Mouse (Mus musculus): ENCODE data around the gene 2010300C02Rik. TPM values are rescaled to one million over a fixed set of nuclear protein-coding genes. Genes with fewer than 3 reads are reported as not detected.

Gene 2010300C02Rik
- polyA plus RNA-seq, 1 experiment from 2014 or later = 0.27 TPM

GRCm38 (mm10) chr1:37686953-37687441 lies 32.9 kb downstream of the 2010300C02Rik start:
- Histone ChIP-seq H3K4me3 (no peak overlapping the region), H3K27ac (no peak overlapping the region), H3K36me3 (no peaks in the 10 kb centered on the region), H3K27me3 (replicated peaks) (0 out of 2 replicates have a peak, but pooled peaks cover 7% of the 10 kb centered on the region), H3K4me1 (no peaks in the 10 kb centered on the region), H3K9me3 (replicated peaks) (no peaks in the 10 kb centered on the region), H3K9ac (no peak overlapping the region), H3K4me2 (no peak overlapping the region)
- WGBS (ENCODE audit: insufficient replicate concordance) = 66% methylated on average over 15 of the region's 15 CpGs
- ATAC-seq = no peak

DNA sequence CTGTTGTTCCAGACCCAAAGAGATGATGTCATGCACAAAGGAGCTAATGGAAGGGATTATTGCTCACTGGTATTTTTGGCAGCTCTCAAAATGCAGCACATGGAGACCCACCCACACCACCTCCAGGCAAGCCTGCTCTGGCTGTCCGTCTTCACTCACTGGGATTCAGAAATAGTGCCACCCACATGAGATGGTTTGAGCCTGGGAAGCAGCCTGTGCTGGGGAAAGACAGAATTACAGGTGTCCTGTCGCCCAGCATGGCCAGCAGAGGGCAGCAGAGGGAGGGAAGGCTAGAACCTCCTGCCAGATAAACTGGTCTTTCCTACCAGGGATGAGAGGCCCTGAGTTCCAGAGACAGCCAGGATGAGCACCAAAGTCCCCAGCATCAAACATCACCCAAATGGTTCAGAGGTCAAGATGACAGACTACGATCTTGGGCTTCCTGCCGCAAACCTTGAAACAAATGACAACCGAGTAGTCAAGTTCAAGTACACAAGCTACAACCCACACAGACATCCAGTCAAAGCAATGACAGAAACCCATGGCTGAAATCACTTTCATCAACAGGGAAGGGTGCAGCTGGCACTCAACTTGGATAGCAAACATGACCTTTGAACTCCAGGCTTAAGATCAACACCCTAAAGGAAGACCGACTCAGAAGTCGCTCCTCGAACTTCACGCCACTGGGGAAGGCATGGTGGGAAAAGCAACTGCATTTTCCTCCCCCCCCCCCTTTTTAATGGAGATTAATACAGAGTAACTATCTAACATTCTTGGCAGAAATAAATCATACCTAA lies 41.4 kb downstream of the 2010300C02Rik start:
- Histone ChIP-seq H3K4me2 (no peak overlapping the region), H3K4me1 (no peaks in the 10 kb centered on the region), H3K9me3 (replicated peaks) (no peaks in the 10 kb centered on the region), H3K9ac (no peak overlapping the region), H3K36me3 (no peaks in the 10 kb centered on the region), H3K27ac (no peak overlapping the region), H3K27me3 (replicated peaks) (no peaks in the 10 kb centered on the region), H3K4me3 (no peak overlapping the region)
- ATAC-seq = no peak
- WGBS (ENCODE audit: insufficient replicate concordance) = 67% methylated on average over 9 of the region's 9 CpGs

- Histone ChIP-seq H3K9ac (no peak overlapping the region), H3K27ac (no peak overlapping the region), H3K4me3 (no peak overlapping the region), H3K4me1 (no peaks in the 10 kb centered on the region), H3K9me3 (replicated peaks) (no peaks in the 10 kb centered on the region), H3K27me3 (replicated peaks) (no peaks in the 10 kb centered on the region), H3K36me3 (no peaks in the 10 kb centered on the region), H3K4me2 (no peak overlapping the region)
- ATAC-seq = no peak
- WGBS (ENCODE audit: insufficient replicate concordance) = 58% methylated on average over 7 of the region's 7 CpGs
These were observed 42.8 kb downstream of the 2010300C02Rik start for GRCm38 (mm10) chr1:37676967-37677512.

- Histone ChIP-seq H3K9me3 (replicated peaks) (no peaks in the 10 kb centered on the region), H3K27ac (no peak overlapping the region), H3K27me3 (replicated peaks) (no peaks in the 10 kb centered on the region), H3K4me1 (no peaks in the 10 kb centered on the region), H3K4me2 (no peak overlapping the region), H3K9ac (no peak overlapping the region), H3K4me3 (no peak overlapping the region), H3K36me3 (no peaks in the 10 kb centered on the region)
- ATAC-seq = no peak
- WGBS (ENCODE audit: insufficient replicate concordance) = 43% methylated on average over 6 of the region's 6 CpGs
These were observed 44.4 kb downstream of the 2010300C02Rik start for GRCm38 (mm10) chr1:37675444-37675843.

DNA sequence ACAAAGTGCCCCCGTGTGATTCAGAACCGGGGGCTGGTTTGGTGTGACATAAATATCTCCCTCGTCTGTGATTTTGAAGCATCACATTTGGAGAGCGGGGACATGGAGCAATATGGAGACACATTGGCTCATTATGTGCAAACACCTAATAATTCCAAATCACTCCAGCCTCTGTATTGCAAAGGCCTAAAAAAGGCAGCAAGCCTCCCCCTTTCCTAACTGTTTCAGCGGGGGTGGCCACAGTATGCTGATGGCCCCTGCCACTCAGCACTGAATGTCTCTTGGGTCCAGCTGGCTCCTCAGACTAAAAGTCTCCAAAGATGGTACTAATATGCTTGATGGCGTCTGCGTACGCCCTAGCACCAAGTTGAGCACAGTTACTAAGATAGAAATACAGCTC lies 45.6 kb downstream of the 2010300C02Rik start:
- no peak overlapping the region for H3K4me3 ChIP-seq
- ATAC-seq = no peak
- 79% methylated on average over 8 of the region's 8 CpGs for WGBS (ENCODE audit: insufficient replicate concordance)
- no peak overlapping the region for H3K9ac ChIP-seq
- no peaks in the 10 kb centered on the region for H3K9me3 ChIP-seq (replicated peaks)
- H3K27me3 ChIP-seq (replicated peaks) = no peaks in the 10 kb centered on the region; the same call in 1 of the 2 replicates
- H3K4me1 ChIP-seq = no peaks in the 10 kb centered on the region
- no peaks in the 10 kb centered on the region for H3K36me3 ChIP-seq
- no peak overlapping the region for H3K27ac ChIP-seq
- H3K4me2 ChIP-seq = no peak overlapping the region

- no peak for ATAC-seq
- no peak overlapping the region for H3K4me3 ChIP-seq
- no peak overlapping the region for H3K4me2 ChIP-seq
- no peaks in the 10 kb centered on the region; the same call in 1 of the 2 replicates for H3K27me3 ChIP-seq (replicated peaks)
- 54% methylated on average over 4 of the region's 4 CpGs for WGBS (ENCODE audit: insufficient replicate concordance)
- H3K27ac ChIP-seq = no peak overlapping the region
- H3K36me3 ChIP-seq = no peaks in the 10 kb centered on the region
- no peaks in the 10 kb centered on the region for H3K4me1 ChIP-seq
- no peak overlapping the region for H3K9ac ChIP-seq
- no peaks in the 10 kb centered on the region for H3K9me3 ChIP-seq (replicated peaks)
These were observed 48.6 kb downstream of the 2010300C02Rik start for GRCm38 (mm10) chr1:37671316-37671715.

DNA sequence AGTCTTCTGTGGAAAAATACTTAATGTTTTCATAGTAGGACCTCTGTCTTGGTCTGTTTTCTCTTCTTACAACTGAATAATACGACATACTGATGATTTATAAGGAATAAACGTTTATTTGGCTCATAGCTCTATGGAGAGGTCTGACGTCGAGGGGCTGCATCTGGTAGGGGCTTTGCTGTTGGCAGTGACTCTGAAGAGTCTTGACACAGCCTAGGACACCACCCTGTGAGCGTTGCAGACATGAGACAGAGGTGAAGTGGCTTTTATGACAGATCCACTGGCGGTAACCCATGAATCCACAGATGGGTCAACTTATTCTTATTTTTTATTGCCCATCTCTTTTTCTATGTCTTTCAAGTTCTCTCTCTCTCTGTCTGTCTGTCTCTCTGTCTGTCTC lies 52.5 kb downstream of the 2010300C02Rik start:
- H3K36me3 ChIP-seq = no peaks in the 10 kb centered on the region

DNA sequence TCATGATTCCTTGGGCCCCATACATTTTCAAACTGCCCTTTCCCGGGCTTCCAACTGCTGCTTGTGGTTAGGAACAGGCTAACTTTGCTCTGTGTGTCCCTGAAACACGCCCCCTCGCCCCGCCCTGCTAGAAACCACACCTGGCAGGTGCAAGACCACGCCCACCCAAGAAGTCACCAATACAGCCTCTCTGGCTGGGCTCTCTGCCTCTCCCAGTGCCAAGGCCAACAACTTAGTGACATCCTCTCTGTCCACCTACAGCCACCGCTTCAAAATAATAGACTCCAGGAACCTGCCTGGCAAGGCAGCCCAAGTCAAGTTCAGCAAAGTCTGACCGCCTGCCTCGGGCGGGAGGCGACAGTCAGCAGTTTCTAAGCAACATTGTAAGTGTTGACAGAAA lies 53.3 kb downstream of the 2010300C02Rik start:
- no peaks in the 10 kb centered on the region for H3K36me3 ChIP-seq
- 0 out of 2 replicates have a peak, but pooled peaks cover 3% of the 10 kb centered on the region for H3K4me1 ChIP-seq
- H3K9me3 ChIP-seq (replicated peaks) = no peaks in the 10 kb centered on the region
- no peaks in the 10 kb centered on the region; the same call in 1 of the 2 replicates for H3K27me3 ChIP-seq (replicated peaks)
- ATAC-seq = no peak
- H3K9ac ChIP-seq = no peak overlapping the region
- 57% methylated on average over 10 of the region's 10 CpGs for WGBS (ENCODE audit: insufficient replicate concordance)
- H3K4me2 ChIP-seq = no peak overlapping the region
- no peak overlapping the region for H3K4me3 ChIP-seq
- no peak overlapping the region for H3K27ac ChIP-seq

More for the DNA sequence above, 52.5 kb downstream of the 2010300C02Rik start:
- Histone ChIP-seq H3K4me2 (no peak overlapping the region), H3K9ac (no peak overlapping the region), H3K4me1 (0 out of 2 replicates have a peak, but pooled peaks cover 3% of the 10 kb centered on the region), H3K4me3 (no peak overlapping the region), H3K27me3 (replicated peaks) (no peaks in the 10 kb centered on the region; the same call in 1 of the 2 replicates), H3K9me3 (replicated peaks) (no peaks in the 10 kb centered on the region), H3K27ac (no peak overlapping the region)
- 61% methylated on average over 6 of the region's 6 CpGs for WGBS (ENCODE audit: insufficient replicate concordance)
- ATAC-seq = no peak

DNA sequence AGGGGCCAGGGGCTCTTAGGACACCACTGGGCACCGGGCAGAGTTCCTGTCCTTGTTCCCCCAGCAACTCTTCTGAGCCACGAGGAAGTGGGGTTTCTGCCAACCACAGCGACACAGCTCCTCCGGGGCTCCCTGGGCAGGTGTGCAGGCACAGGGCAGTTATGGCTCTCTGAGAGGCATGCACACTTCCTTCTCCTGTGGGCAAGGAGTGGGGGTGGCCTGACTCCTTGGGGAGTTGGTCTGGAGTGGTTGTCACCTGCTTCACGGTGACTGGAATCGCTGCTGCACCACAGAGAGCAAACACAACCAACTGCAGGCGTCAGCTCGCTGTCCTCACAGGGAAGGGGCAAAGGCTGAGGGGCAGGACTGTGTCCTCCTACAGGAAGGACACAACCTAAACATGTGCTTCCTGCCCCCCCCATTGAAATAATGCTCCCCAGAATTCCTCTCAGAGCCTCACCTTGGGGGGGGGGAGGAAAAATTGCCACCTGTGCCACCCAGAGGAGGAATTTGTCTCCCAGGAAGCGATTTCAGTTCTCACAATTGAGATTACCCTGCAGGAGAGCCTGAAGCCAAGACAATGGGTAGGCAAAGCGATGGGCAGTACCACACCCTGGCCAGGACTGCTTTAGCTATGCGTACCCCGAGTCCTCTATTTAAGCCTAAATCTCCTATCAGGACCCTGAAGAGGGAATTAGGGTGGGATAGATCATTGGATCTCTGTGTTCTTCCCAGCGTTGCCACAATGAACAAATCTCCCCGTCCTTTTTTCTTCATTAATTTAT lies 54.2 kb downstream of the 2010300C02Rik start:
- no peak overlapping the region for H3K27ac ChIP-seq
- no peak for ATAC-seq
- H3K36me3 ChIP-seq = no peaks in the 10 kb centered on the region
- 0 out of 2 replicates have a peak, but pooled peaks cover 3% of the 10 kb centered on the region for H3K4me1 ChIP-seq
- no peaks in the 10 kb centered on the region; the same call in 1 of the 2 replicates for H3K27me3 ChIP-seq (replicated peaks)
- no peak overlapping the region for H3K4me2 ChIP-seq
- no peak overlapping the region for H3K4me3 ChIP-seq
- 50% methylated on average over 14 of the region's 14 CpGs for WGBS (ENCODE audit: insufficient replicate concordance)
- H3K9ac ChIP-seq = no peak overlapping the region
- no peaks in the 10 kb centered on the region for H3K9me3 ChIP-seq (replicated peaks)

DNA sequence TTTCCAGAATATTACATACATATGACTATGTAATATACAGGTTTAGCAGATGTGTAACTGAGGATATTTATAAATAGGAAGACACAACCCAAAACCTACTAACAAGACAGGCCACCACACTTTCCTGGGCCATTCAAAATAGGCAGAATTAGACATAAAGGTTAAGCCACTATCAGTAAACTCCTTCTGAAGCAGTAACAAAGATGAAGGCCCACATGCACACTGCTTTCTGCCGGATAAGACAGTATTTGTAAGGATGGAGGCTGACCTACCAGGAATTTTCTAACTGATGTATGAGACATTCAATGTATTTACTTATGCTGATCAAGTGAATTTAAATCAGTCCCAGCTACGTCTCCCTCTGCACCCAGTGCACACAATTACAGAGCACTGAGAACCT lies 55.4 kb downstream of the 2010300C02Rik start:
- Histone ChIP-seq H3K4me1 (0 out of 2 replicates have a peak, but pooled peaks cover 3% of the 10 kb centered on the region), H3K27ac (no peak overlapping the region), H3K36me3 (no peaks in the 10 kb centered on the region), H3K4me3 (no peak overlapping the region), H3K9ac (no peak overlapping the region), H3K4me2 (no peak overlapping the region), H3K27me3 (replicated peaks) (no peaks in the 10 kb centered on the region), H3K9me3 (replicated peaks) (no peaks in the 10 kb centered on the region)
- WGBS (ENCODE audit: insufficient replicate concordance) = 53% methylated on average over 2 of the region's 2 CpGs
- no peak for ATAC-seq

- Histone ChIP-seq H3K4me3 (no peak overlapping the region), H3K4me1 (0 out of 2 replicates have a peak, but pooled peaks cover 3% of the 10 kb centered on the region), H3K36me3 (no peaks in the 10 kb centered on the region), H3K27ac (no peak overlapping the region), H3K9ac (no peak overlapping the region), H3K4me2 (no peak overlapping the region), H3K9me3 (replicated peaks) (no peaks in the 10 kb centered on the region), H3K27me3 (replicated peaks) (no peaks in the 10 kb centered on the region)
- WGBS (ENCODE audit: insufficient replicate concordance) = 61% methylated on average over 5 of the region's 5 CpGs
- ATAC-seq = no peak
These were observed 56.3 kb downstream of the 2010300C02Rik start for GRCm38 (mm10) chr1:37663606-37664005.

All from liver, embryonic 12.5 days (tissue).